Mouse (Mus musculus) embryonic fibroblast, embryonic 13.5 days (primary cell): ENCODE results near the gene Ptrh1.

ENCODE experiments used
- CTCF ChIP-seq: IDR thresholded peaks from 2 replicates; pipeline ENCODE4 v1.5.1; 2011; ENCODE audit warnings: mild to moderate bottlenecking, control low read depth, low read length, moderate library complexity, borderline replicate concordance; ENCODE audit not compliant: insufficient read depth
- POLR2A ChIP-seq: IDR thresholded peaks from 2 replicates; pipeline ENCODE4 v1.6.1; 2011; ENCODE audit warnings: low read depth, mild to moderate bottlenecking, control low read depth, low read length, moderate library complexity

- TF ChIP-seq CTCF: no peak
- no peak for TF ChIP-seq POLR2A
Measured at GRCm38 (mm10) chr2:32818208-32818607, 42.6 kb downstream of the Ptrh1 start.
